8 mouse cellular contexts compared by ENCODE assay signal in the genomic region with DNA sequence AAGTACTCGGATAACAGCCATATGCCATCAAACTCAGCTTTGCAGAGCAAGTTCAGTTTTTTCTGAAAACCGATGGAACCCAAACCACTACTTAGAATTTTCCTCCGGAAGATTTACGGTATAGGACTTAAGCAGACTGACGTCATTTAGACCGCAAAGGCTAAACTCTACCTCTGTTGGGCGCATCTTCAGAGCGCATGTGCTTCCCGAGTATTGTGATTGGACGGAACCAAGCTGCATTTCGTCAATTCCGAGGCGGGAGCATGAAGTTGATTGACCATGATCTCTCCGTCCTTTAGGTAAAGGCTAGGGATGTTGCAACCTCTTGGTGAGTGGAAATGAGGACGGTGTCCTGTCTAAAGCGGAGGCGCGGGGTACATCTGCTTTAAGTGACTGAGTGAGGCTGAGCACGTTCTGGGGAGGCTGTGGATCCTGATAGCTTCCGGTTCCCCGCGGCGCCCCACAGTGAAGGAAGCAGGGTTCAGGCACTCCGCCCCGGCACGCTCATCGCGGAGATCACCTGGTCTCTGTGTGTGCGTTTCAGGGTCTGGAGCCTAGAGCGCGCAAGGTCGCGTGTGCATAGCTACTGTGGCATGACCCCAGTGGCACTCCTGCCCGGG. TPM values are rescaled to one million over a fixed set of nuclear protein-coding genes. Genes with fewer than 3 reads are reported as not detected.
DNase-seq lines count a peak whose midpoint lies in the region; ATAC-seq and TF ChIP-seq lines count a peak whose summit lies in the region.

Gene Dhrs7b, plus strand, starts transcription at position 199 of the 620 bp plus-strand sequence.

- peak; percentile 80 for TF ChIP-seq POLR2A in heart, adult 2 months (IDR thresholded peaks at IDR 0.05; ENCODE audit: insufficient read depth, low read depth, low read length)

- peaks cover 5% of the 10 kb centered on the region; the same call in 1 of the 2 replicates for H3K4me1 ChIP-seq in embryonic facial prominence, embryonic 14.5 days (ENCODE audit: control insufficient read depth, insufficient read depth, low read length)
- peaks cover 2% of the 10 kb centered on the region for H3K4me1 ChIP-seq in heart, adult 2 months (ENCODE audit: control insufficient read depth, insufficient read depth, low read length)
- peaks cover 8% of the 10 kb centered on the region for H3K4me1 ChIP-seq in limb, embryonic 13.5 days
- H3K4me1 ChIP-seq in midbrain, embryonic 16.5 days (ENCODE audit: control insufficient read depth, insufficient read depth, low read length), result peaks cover 6% of the 10 kb centered on the region

- no peak for TF ChIP-seq EP300 in heart, adult 2 months (IDR thresholded peaks at IDR 0.05; ENCODE audit: insufficient read depth, low read depth, low read length)

- peak; percentile 99 for ATAC-seq in embryonic facial prominence, embryonic 14.5 days (ENCODE audit: low read depth)
- ATAC-seq in limb, embryonic 13.5 days (ENCODE audit: low FRiP score, low read depth), result peak; percentile 97
- ATAC-seq in midbrain, embryonic 16.5 days, result peak; percentile 98

- peak; percentile 98 for DNase-seq in 3T3-L1 (ENCODE audit: low read depth, low spot score)
- peak; percentile 52 to 62 for DNase-seq in adrenal gland, postnatal 4 days (ENCODE audit: low spot score in 2 of 2)
- DNase-seq in embryonic facial prominence, embryonic 14.5 days (ENCODE audit: low spot score), result peak; percentile 99
- peak; percentile 84 to 91 for DNase-seq in heart, adult 2 months
- DNase-seq in kidney, adult 8-10 months, result peak; percentile 90 to 91
- peak; percentile 79 to 83 for DNase-seq in spleen, postnatal 10 days (ENCODE audit: low spot score in 2 of 2)

- peak within 1 kb of the TSS; percentile 80 for H3K27ac ChIP-seq in embryonic facial prominence, embryonic 14.5 days (replicated peaks; ENCODE audit: low read depth, low read length)
- peak within 1 kb of the TSS; percentile 85 for H3K27ac ChIP-seq in heart, adult 2 months
- peak within 1 kb of the TSS; percentile 70; the same call in 1 of the 2 replicates for H3K27ac ChIP-seq in limb, embryonic 13.5 days
- H3K27ac ChIP-seq in midbrain, embryonic 16.5 days (ENCODE audit: low read length), result peak within 1 kb of the TSS; percentile 88

- H3K4me3 ChIP-seq in embryonic facial prominence, embryonic 14.5 days (ENCODE audit: low read depth, low read length), result peak within 1 kb of the TSS; percentile 70
- peak within 1 kb of the TSS; percentile 65 for H3K4me3 ChIP-seq in heart, adult 2 months
- peak within 1 kb of the TSS; percentile 77 for H3K4me3 ChIP-seq in limb, embryonic 13.5 days
- peak within 1 kb of the TSS; percentile 78 for H3K4me3 ChIP-seq in midbrain, embryonic 16.5 days (ENCODE audit: low read depth, low read length)

- peak within 1 kb of the TSS; percentile 78 for H3K9ac ChIP-seq in embryonic facial prominence, embryonic 14.5 days (ENCODE audit: low read depth, low read length)
- peak within 1 kb of the TSS; percentile 69 for H3K9ac ChIP-seq in heart, adult 2 months (ENCODE audit: low read depth, low read length)
- H3K9ac ChIP-seq in limb, embryonic 13.5 days, result peak within 1 kb of the TSS; percentile 84
- peak within 1 kb of the TSS; percentile 71 for H3K9ac ChIP-seq in midbrain, embryonic 16.5 days (ENCODE audit: low read depth, low read length)

- peak within 1 kb of the TSS; percentile 74 for H3K4me2 ChIP-seq in embryonic facial prominence, embryonic 14.5 days (ENCODE audit: low read depth, low read length)
- peak within 1 kb of the TSS; percentile 84 for H3K4me2 ChIP-seq in limb, embryonic 13.5 days (replicated peaks)
- H3K4me2 ChIP-seq in midbrain, embryonic 16.5 days (ENCODE audit: low read length), result peak within 1 kb of the TSS; percentile 76

- H3K79me2 ChIP-seq in heart, adult 2 months (replicated peaks; ENCODE audit: control insufficient read depth, insufficient read depth, low read length), result no peaks in the 10 kb centered on the region

- WGBS in embryonic facial prominence, embryonic 14.5 days, result under 1% methylated on average over 34 of the region's 34 CpGs
- under 1% methylated on average over 34 of the region's 34 CpGs for WGBS in heart, adult 2 months
- under 1% methylated on average over 34 of the region's 34 CpGs for WGBS in limb, embryonic 13.5 days
- under 1% methylated on average over 34 of the region's 34 CpGs for WGBS in midbrain, embryonic 16.5 days

- no peaks in the 10 kb centered on the region for H3K27me3 ChIP-seq in embryonic facial prominence, embryonic 14.5 days (replicated peaks; ENCODE audit: control insufficient read depth, insufficient read depth, low read length)
- H3K27me3 ChIP-seq in heart, adult 2 months (ENCODE audit: control insufficient read depth, insufficient read depth, low read length), result no peaks in the 10 kb centered on the region
- H3K27me3 ChIP-seq in limb, embryonic 13.5 days, result no peaks in the 10 kb centered on the region
- H3K27me3 ChIP-seq in midbrain, embryonic 16.5 days (ENCODE audit: control insufficient read depth, insufficient read depth, low read depth, low read length), result no peaks in the 10 kb centered on the region

- TF ChIP-seq CTCF in heart, adult 2 months (IDR thresholded peaks at IDR 0.05), result no peak

- H3K9me3 ChIP-seq in embryonic facial prominence, embryonic 14.5 days (ENCODE audit: control insufficient read depth, low read length), result no peaks in the 10 kb centered on the region
- H3K9me3 ChIP-seq in limb, embryonic 13.5 days, result no peaks in the 10 kb centered on the region
- H3K9me3 ChIP-seq in midbrain, embryonic 16.5 days (replicated peaks; ENCODE audit: control insufficient read depth, low read length, poor library complexity, severe bottlenecking), result no peaks in the 10 kb centered on the region

- no peaks in the 10 kb centered on the region for H3K36me3 ChIP-seq in embryonic facial prominence, embryonic 14.5 days (ENCODE audit: control insufficient read depth, insufficient read depth, low read length)
- no peaks in the 10 kb centered on the region for H3K36me3 ChIP-seq in heart, adult 2 months (ENCODE audit: control insufficient read depth, insufficient read depth, low read length)
- no peaks in the 10 kb centered on the region for H3K36me3 ChIP-seq in limb, embryonic 13.5 days
- no peaks in the 10 kb centered on the region for H3K36me3 ChIP-seq in midbrain, embryonic 16.5 days (ENCODE audit: control insufficient read depth, insufficient read depth, low read length)

- intact Hi-C loops in heart, adult 2 months (cut with DNase I), result loop anchor here (2.0 kb wide), 2 partner anchors 48 to 54 kb away; partner anchors contain the start of genes Smcr8, Tmem11 and Top3a

RNA-seq across cellular contexts. Expression of gene Dhrs7b, which starts in this region (rescaled TPM):
- total RNA-seq in adrenal gland, postnatal 4 days (2021), result 10 to 100 TPM; 23.5 to 24.3 TPM
- 32.7 and 32.9 TPM in 2 replicates for polyA plus RNA-seq in embryonic facial prominence, embryonic 14.5 days (2014; fragmentation: Nextera tagmentation; extraction: Ambion mirVana)
- 10 to 100 TPM; 20.6 to 21.0 TPM for total RNA-seq in heart, adult 2 months (2021)
- polyA plus RNA-seq in heart, adult 2 months (2012; rRNA removed), result 14.4 and 22.1 TPM in 2 replicates
- polyA plus RNA-seq in limb, embryonic 13.5 days (2015; fragmentation: Nextera tagmentation; extraction: Ambion mirVana), result 34.8 and 36.7 TPM in 2 replicates
- 32.3 and 33.5 TPM in 2 replicates for polyA plus RNA-seq in midbrain, embryonic 16.5 days (2015; fragmentation: Nextera tagmentation; extraction: Ambion mirVana)

Comparison
In these comparisons a context has a peak if more than half of its experiments do, and no peak if none do; other contexts are left out.
1. Peak in every context shown above with its lines: DNase-seq, ATAC-seq, H3K4me3 ChIP-seq and H3K27ac ChIP-seq.